Mouse (Mus musculus): ENCODE results near the gene Gm19684. TPM values are rescaled to one million over a fixed set of nuclear protein-coding genes. Genes with fewer than 3 reads are reported as not detected.
"Not testable (repeated sequence)": the region's sequence is repeated elsewhere in the genome, so short reads cannot be mapped to it uniquely, and the experiment has no call there.

The Gm19684 gene
- total RNA-seq, 2 experiments from 2014 or later = 0.58 TPM; not detected in 1

DNA sequence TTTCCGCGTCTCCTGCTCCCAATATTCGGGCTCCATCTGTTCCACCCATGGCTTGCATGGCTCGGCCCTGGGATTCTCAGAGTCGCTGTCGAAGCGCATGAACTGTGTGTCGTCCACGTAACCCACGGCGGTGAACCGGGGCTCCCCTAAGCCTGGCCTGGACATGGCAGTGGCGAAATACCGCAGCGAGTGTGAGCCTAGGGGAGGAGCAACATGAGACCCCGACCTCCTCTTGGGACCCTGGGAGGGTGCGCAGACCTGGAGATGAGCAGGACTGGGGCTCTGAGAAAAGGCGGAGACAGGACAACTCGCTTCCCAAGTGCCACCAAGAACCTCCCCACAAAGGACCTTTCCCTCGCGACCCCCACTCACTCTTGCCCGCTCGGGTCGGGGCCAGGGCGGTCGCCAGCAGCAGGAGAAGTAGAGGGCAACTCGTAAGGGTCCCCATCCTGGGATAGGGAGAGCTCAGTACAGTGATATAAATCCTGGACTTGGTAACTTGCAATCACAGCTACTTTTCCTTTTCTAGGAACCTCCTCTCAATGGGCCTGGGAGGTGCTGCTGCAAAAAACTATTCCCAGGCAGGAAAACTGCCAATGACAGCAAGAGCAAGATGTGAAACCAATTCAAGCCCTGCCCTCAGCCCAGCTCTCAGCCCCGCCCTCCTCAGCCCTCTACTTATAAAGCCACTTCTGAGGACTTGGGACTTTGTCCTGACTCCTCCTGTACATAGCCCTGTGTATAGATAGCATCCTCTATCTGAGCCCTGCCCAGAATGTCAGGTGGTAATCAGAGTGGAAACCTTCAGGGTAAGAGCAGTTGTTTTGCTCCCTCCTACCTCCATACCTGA is 7.7 kb downstream of the Gm19684 start, which contains the start of gene Gm7030:
Gene Gm7030, minus strand, starts transcription at position 458 of the 850 bp plus-strand sequence.
- ATAC-seq (replicated peaks; ENCODE audit: poor library complexity, severe bottlenecking) = not testable (repeated sequence)

DNA sequence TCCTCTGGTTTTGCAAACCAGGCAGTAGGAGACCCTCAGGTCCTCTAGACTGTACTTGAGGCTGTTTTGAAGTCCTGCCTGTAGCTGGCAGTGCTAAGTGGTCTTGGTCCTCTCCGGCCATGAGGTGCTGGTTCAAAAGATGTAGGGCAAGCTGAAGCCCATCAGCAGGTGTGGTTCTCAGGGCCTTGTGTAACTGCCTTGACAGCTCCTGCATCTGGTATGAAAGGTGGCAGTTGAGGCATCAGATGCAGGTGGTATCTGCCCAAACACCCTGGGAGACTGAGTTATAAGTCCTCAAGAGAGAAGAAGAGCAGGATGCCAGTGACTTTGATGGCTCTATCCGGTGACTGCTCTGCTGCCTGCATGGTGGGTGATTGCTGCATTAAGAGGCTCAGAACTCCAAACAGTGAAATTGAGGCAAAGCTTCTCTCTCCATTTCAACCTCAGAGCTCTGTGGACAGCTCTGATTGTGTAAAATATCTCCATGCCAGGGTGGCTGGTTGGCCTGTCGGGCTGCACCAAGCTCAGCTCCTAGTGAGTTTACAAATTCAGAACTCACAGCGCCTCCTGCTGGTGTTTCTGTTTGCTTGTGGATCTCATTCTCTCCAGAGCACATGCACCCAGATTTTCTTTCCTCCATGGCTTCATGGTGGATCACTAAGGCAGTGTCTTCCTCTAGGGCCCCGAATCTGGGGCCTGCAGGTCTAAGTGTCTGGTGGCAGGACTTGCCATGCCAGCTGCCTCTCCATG is 10.2 kb downstream of the Gm19684 start:
- no peak for ATAC-seq (replicated peaks; ENCODE audit: poor library complexity, severe bottlenecking)

DNA sequence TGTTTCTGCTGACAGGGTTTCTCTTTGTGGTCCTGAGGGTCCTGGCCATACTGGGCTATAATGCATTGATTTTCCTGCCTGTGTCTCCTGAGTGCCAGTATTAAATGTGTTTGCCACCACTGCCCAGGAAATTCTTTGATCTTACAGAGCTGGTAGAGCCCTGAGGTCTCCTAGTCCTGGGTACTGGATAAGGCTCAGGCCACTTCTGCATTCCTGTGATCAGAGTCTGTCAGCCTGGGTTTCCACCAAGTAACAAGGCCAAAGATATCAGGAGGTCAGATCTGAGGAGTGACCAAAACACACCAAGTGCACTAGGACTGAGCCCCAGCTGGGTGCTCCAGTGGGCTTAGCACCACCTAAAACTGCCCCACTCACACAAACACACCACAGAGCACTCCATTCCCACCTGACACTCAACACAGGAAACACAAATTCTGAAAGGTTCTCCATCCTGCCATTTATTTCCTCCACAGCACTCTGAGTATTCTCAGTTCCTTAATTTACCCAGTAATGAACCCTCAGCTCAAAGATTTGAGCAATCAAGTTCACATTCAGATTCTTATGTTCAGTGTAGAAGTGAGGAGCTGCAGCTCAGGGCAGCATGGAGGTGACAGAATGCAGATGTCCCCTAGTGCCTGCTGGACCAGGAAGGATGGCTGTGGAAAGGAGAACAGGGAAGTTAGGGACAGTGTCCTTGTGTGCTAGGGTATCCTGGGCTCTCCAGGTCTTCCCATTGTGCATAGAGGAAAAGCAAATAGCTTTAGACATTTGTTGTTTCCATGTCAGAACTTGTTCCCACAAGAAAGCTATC is 14.1 kb downstream of the Gm19684 start:
- ATAC-seq (replicated peaks; ENCODE audit: poor library complexity, severe bottlenecking) = peak; percentile 72

DNA sequence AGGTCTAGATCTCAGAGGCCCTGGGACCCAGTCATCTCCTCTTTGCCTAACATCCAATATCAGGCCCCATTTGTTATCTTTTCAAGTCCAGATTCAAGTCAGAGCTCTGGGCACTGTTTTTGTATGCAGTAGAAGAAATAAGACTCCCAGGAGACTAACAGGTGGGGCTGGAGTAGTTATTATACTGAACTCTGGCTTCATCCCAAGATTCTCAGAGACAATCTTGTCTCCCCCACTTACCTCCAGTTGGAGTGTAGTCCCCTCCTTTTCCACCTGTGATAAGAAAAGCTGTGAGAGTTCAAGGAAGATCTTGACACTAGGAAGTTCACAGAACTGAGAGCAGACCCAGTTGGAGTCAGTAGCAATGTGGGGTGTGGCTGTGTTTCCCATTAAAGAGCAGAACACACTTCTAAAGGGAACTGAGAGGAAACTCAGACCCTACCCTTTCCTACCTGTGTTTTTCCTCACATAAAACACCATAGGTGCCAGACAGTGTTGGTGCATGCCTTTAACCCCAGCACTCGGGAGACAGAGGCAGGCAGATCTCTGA is 14.9 kb downstream of the Gm19684 start:
- not testable (repeated sequence) for ATAC-seq (replicated peaks; ENCODE audit: poor library complexity, severe bottlenecking)

DNA sequence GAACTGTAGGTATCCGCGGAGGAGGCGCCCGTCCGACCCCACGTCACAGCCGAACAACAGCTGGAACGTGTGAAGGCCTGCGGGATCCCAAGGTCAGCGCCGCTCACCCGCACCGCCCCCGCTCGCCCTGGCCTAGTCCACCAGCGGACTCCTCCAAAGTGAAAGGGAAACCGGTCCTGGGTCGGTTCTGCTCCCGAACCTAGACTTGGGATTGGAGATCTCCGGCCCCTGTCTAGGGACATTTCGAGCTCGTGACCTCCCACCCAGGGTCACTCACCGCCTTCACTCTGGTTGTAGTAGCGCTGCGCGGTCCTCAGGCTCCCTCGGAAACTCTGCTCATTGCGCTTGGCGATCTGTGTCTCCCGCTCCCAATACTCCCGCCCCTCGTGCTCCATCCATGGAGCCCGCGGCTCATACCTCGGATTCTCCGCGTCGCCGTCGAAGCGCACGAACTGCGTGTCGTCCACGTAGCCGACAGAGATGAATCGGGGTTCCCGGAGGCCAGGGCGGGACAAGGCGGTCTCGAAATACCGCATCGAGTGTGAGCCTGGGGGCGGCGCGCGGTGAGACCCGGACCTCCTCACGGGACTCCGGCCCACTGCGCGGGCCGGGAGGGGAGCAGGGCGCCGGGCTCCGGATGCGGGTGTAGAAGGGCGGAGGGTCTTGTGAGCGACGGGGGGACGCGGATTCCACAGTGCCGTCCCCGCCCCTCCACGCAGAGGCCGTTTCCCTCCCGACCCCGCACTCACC is 23.8 kb downstream of the Gm19684 start:
- ATAC-seq (replicated peaks; ENCODE audit: poor library complexity, severe bottlenecking) = peak; percentile 70

DNA sequence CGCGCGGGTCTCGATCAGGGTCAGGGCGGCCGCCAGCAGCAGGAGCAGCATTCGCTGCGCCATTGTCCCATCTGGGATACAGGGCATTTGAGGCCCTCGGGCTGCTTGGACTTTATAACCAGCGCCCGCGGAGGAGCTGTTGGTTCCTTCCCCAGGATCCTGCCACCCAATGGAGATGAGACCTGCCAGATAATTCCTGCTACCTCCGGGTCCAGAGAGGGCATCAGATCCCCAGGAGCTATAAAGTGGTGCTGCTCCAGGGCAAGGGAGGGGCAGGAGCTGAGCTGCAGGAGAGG is 24.3 kb downstream of the Gm19684 start:
- 0 out of 2 replicates have a peak, but pooled peaks have one; percentile 20 for ATAC-seq (replicated peaks; ENCODE audit: poor library complexity, severe bottlenecking)

DNA sequence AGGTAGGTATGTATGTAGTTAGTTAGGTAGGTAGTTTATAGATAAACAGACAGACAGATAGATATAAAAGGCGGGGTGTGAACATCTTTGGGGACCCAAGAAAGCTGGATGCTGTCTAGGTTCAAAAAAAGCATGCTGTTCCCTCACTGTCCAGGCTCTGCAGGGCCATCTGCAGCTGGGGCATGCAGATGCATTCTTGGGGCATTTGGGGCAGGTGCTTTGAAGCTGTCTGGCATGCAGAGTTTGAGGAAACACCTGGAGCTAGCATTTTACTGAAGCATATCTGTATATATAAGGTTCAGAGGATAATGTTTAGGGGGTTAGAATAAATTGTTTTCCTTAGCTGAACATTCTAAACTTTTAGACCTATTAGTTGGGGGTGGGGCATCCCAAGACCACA is 25.5 kb downstream of the Gm19684 start:
- not testable (repeated sequence) for ATAC-seq (replicated peaks; ENCODE audit: poor library complexity, severe bottlenecking)

DNA sequence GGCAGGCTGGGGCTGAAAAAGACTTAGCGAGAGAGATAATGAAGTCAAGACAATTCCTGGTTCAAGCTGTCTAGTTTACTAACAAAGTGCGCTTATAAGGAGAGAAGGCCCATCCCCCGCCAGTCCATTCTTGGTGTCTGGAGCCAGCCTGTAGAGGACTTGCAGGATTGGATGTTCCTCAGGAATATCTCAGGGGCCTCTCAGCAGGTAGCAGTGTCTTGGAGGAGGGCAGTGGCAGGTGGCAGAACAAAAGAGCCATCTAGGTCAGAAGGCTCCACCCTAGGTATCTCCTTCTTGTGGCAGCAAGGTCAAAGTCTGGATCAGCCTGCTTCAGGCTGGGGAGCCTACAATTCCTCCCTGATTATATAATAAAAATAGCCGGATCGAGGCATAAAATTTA is 27.0 kb downstream of the Gm19684 start:
- ATAC-seq (replicated peaks; ENCODE audit: poor library complexity, severe bottlenecking) = not testable (repeated sequence)

DNA sequence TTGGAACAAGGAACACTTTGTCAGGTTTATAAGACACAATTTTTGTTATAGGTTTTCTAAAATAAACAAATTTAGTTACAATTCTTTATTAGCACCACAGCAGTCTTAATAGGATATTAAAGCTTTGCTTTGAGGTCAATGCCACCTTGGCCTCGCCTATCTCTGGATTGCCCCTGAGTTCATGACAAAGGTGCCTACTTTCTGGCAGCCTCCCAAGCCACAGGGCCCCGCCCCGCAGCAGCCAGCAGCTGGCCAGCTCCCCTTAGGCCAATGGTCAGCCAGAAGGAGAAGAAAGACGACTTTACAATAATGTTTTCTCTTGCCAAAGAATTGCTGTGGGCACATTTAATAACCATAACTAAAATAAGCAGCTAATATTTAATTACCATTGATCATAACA is 29.7 kb downstream of the Gm19684 start:
- not testable (repeated sequence) for ATAC-seq (replicated peaks; ENCODE audit: poor library complexity, severe bottlenecking)

DNA sequence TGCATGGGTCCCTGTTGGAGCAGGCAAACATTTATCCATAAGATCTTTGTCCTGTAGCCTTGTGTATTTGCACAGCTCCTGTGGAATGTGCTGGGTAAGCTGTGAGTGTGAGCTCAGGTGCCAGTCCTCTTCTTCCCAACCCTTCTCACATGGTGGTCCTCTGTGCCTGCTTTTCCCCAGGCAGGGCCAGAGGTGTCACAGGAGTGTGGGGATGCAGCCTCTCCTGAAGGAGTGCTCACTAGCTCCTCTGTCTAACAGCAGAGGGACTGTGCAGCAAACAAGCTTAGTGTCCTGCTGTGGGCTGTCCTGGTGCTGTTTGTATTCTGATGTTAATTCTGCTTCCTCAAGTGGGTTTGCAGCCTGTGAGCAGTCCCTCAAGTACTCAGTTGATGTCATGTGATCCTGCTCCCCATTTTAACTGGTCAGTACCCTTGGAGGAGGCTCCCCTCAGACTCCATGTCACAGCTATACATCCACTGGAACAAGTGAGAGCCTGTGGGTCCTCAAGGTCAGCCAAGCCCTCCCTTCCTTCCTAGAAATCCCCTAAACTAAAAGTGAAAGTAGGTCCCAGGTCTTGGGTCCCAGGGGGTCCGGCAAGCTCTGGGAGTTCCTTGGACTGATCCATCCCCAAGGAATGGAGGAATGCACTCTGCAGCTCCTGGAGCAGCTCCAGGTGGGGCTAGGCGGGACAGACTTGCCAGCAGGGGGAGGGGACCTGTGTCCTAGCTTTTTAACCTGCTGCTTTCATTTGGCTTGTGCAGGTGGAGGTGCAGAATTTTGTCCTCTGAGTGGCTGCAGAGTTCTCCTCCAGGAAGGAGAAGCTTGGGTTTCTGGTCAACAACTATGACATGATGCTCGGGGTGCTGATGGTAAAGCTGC is 33.0 kb downstream of the Gm19684 start:
- ATAC-seq (replicated peaks; ENCODE audit: poor library complexity, severe bottlenecking) = no peak

DNA sequence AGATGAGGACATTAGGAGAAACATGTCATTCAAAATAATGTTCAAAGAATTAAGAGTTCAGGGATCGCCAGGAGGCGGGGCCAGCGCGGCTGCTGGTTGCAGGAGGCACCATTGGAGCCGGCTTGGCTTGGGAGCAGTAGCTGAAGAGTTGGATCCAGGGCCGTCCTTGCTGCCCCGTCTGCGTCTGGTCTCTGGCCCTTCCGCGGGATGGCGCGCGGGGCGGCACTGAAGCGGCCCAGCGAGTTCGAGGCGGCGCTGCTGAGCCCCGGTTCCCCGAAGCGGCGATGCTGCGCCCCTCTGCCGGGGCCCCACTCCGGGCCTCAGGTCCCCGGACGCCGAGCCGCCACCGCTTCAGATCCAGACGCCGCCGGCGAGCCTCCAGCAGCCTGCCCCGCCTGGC is 36.3 kb downstream of the Gm19684 start:
- ATAC-seq (replicated peaks; ENCODE audit: poor library complexity, severe bottlenecking) = peak; percentile 36

DNA sequence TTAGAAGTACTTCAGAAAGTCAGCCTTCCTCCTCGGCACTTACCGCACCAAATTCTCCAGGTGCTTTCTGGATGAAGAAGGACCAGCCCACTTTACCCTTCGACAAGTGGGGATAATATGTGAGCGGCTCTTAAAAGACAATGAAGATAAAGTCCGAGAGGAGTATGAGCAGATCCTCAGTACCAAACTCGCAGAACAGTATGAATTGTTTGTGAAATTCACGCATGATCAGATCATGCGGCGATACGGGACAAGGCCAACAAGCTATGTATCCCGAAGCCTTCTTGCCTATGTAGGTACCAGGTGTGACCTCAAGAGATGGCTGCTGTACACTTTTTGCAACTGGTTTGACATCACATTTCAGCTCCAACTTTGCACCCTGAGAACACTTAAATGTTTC is 36.8 kb downstream of the Gm19684 start:
- ATAC-seq (replicated peaks; ENCODE audit: poor library complexity, severe bottlenecking) = not testable (repeated sequence)

DNA sequence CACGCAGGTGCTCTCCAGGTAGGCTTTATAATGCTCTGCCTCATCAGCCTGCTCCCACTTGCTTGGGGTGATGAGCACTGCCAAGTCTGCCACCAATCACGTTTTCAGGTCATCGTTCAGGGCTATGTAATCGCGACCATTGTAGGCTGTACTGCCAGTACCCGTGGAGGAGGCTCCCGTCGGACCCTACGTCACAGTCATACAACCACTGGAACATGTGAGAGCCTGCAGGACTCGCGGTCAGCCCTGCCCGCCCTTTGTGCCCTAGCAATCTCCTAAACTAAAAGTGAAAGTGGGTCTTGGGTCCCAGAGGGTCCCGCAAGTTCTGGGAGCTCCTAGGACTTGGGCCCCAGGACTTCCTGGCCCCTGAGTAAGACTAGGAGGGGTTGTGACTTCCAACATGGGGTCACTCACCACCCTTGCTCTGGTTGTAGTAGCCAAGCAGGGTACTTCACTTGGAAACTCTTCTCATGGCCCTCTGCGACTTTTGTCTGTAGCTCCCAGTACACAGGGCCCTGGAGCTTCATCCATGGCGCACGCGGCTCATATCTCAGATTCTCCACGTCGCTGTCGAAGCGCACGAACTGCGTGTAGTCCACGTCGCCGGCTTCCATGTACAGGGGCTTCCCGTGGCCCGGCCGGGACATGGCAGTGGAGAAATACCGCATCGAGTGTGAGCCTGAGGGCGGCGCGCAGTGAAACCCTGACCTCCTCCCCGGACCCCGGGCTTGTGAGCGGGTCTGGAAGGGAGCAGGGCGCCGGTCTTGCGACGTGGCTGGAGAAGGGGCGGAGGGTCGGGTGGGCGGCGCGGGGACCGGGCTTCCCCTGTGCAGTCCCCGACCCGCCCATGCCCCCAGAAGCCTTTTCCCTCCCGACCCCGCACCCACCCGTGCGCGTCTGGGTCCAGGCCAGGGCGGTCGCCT is 39.9 kb downstream of the Gm19684 start:
- ATAC-seq (replicated peaks; ENCODE audit: poor library complexity, severe bottlenecking) = peak; percentile 72

DNA sequence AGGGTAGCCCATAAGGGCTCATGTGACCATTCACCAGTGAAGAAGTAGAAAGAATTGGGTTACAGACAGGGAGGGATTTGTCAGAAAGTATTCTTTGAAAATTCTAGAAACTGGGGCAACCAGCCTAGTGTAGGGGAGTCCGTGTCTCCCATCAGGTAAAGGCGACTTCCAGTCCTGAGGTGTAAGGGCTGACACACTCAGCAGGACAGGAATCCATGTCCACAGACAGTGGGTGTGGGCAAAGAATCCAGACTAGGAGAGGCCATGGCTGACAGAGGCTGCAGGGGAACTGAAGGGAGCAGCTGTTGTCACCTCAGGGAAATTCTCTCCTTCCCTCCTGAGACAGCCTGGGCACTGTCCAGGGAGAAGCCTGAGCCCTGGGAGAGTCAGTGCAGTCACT is 45.4 kb downstream of the Gm19684 start:
- ATAC-seq (replicated peaks; ENCODE audit: poor library complexity, severe bottlenecking) = not testable (repeated sequence)

DNA sequence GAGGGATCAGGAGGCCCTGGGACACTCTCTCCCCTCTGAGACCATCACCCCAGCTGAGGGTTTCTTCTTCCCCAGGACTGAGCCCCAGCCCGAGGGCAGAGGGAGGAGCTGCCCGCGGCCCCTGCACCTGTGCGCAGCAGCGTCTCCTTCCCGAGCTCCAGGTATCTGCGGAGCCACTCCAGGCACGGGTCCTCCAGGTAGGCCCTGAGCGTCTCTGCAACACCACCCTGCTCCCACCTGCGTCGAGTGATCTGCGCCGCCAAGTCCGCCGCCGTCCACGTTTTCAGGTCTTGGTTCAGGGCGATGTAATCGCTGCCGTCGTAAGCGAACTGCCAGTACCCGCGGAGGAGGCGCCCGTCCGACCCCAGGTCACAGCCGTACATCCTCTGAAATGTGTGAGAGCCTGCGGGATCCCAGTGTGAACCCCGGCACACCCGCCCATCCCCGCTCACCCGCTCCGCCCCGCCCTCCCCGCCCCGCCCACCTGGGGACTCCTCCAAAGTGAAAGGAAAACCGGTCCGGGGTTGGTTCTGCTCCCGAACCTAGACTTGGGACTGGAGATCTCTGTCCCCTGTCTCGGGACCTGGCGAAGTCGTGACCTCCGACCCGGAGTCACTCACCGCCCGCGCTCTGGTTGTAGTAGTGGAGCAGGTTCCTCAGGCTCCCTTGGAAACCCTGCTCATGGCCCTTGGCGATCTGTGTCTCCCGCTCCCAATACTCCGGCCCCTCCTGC is 46.0 kb downstream of the Gm19684 start:
- peak; percentile 48 for ATAC-seq (replicated peaks; ENCODE audit: poor library complexity, severe bottlenecking)

DNA sequence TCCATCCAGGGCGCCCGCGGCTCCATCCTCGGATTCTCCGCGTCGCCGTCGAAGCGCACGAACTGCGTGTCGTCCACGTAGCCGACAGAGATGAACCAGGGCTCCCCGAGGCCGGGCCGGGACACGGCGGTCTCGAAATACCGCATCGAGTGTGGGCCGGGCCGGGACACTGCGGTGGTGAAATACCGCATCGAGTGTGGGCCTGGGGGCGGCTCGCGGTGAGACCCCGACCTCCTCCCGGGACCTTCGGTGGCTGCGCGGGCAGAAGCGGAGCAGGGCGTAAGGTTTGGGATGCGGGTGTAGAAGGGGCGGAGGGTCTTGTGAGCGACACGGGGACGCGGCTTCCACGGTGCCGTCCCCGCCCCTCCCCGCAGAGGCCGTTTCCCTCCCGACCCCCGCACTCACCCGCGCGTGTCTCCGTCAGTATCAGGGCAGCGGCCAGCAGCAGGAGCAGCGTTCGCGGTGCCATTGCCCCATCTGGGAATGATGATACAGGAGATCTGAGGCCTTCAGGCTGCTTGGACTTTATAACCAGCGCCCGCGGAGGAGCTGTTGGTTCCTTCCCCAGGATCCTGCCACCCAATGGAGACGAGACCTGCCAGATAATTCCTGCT is 46.7 kb downstream of the Gm19684 start, which contains the start of gene Gm8909:
Gene Gm8909, minus strand, starts transcription at position 499 of the 614 bp plus-strand sequence.
- ATAC-seq (replicated peaks; ENCODE audit: poor library complexity, severe bottlenecking) = peak; percentile 26; the same call in 1 of the 2 replicates
